In genomic region chr7:126284865-126285264, GRCm38 (mm10) we compare ENCODE assay signal across 9 mouse cellular contexts. TPM values are rescaled to one million over a fixed set of nuclear protein-coding genes. Genes with fewer than 3 reads are reported as not detected.
DNase-seq lines count a peak whose midpoint lies in the region; ATAC-seq and TF ChIP-seq lines count a peak whose summit lies in the region.
"Had no signal": no experiment of that assay in that cellular context is flagged by ENCODE, and none has a peak within 500 bp of the region (broad histone marks: within the 10 kb centered on the region; RNA-seq: fewer than 3 reads in every experiment).

No protein-coding gene starts in this region.

- no peak overlapping the region for H3K4me3 ChIP-seq in kidney, embryonic 15.5 days (replicated peaks)
- no peak overlapping the region for H3K4me3 ChIP-seq in liver, postnatal 0 days (ENCODE audit: low read depth, low read length)
- H3K4me3 ChIP-seq in stomach, postnatal 0 days (ENCODE audit: low read depth, low read length) = no peak overlapping the region

- H3K27me3 ChIP-seq in kidney, embryonic 15.5 days = no peaks in the 10 kb centered on the region
- H3K27me3 ChIP-seq in liver, postnatal 0 days (ENCODE audit: insufficient read depth, low read length) = no peaks in the 10 kb centered on the region
- H3K27me3 ChIP-seq in stomach, postnatal 0 days (ENCODE audit: control insufficient read depth, insufficient read depth, low read length) = no peaks in the 10 kb centered on the region

- no peak overlapping the region for H3K27ac ChIP-seq in kidney, embryonic 15.5 days
- H3K27ac ChIP-seq in liver, postnatal 0 days (ENCODE audit: low read depth) = peak overlapping the region; percentile 79
- H3K27ac ChIP-seq in stomach, postnatal 0 days (replicated peaks) = peak overlapping the region; percentile 45; the same call in 1 of the 2 replicates
- H3K27ac ChIP-seq: kidney, postnatal 0 days had no signal

- H3K4me1 ChIP-seq in kidney, embryonic 15.5 days = peaks cover 36% of the 10 kb centered on the region
- H3K4me1 ChIP-seq in liver, postnatal 0 days (ENCODE audit: insufficient read depth) = peaks cover 44% of the 10 kb centered on the region
- H3K4me1 ChIP-seq in stomach, postnatal 0 days (replicated peaks; ENCODE audit: control insufficient read depth, insufficient read depth) = no peaks in the 10 kb centered on the region

- H3K9ac ChIP-seq in kidney, embryonic 15.5 days = no peak overlapping the region
- H3K9ac ChIP-seq in liver, postnatal 0 days (replicated peaks) = peak overlapping the region; percentile 44; the same call in 1 of the 2 replicates
- H3K9ac ChIP-seq in stomach, postnatal 0 days (ENCODE audit: low read length) = no peak overlapping the region

- H3K36me3 ChIP-seq in kidney, embryonic 15.5 days = peaks cover 25% of the 10 kb centered on the region
- H3K36me3 ChIP-seq in liver, postnatal 0 days (replicated peaks; ENCODE audit: insufficient read depth, low read length) = peaks cover 8% of the 10 kb centered on the region
- H3K36me3 ChIP-seq in stomach, postnatal 0 days (ENCODE audit: control insufficient read depth, insufficient read depth, low read length) = no peaks in the 10 kb centered on the region

- no peak for TF ChIP-seq CTCF in liver, postnatal 0 days (IDR thresholded peaks at IDR 0.05; ENCODE audit: low read depth)
- TF ChIP-seq CTCF in stomach, postnatal 0 days (IDR thresholded peaks at IDR 0.05; ENCODE audit: low read depth) = no peak

- no peak overlapping the region for H3K4me2 ChIP-seq in kidney, embryonic 15.5 days
- H3K4me2 ChIP-seq in liver, postnatal 0 days (ENCODE audit: low read depth, low read length) = peak overlapping the region; percentile 51
- H3K4me2 ChIP-seq in stomach, postnatal 0 days (replicated peaks; ENCODE audit: low read depth) = no peak overlapping the region

- no peak for ATAC-seq in kidney, embryonic 15.5 days (replicated peaks; ENCODE audit: low FRiP score)
- ATAC-seq in liver, postnatal 0 days = peak; percentile 79
- peak; percentile 13; the same call in 1 of the 2 replicates for ATAC-seq in stomach, postnatal 0 days (ENCODE audit: low FRiP score, low TSS enrichment)

- peak; percentile 29 to 52 for DNase-seq in kidney, postnatal 4 days
- peak; percentile 20 for DNase-seq in R1 (ENCODE audit: low read depth, low spot score)
- DNase-seq in cerebellum, adult 9-10 months = peak; percentile 28
- DNase-seq in liver, postnatal 0 days = peak; percentile 77
- DNase-seq in stomach, postnatal 0 days (ENCODE audit: low spot score) = peak; percentile 34
- DNase-seq in kidney, postnatal 14 days = no peak
- DNase-seq in urinary bladder, postnatal 10 days (ENCODE audit: low spot score) = no peak

- TF ChIP-seq EP300 in liver, postnatal 0 days (IDR thresholded peaks at IDR 0.05; ENCODE audit: low read depth) = 0 out of 2 replicates have a peak, but pooled peaks have one; percentile 40
- TF ChIP-seq EP300 in stomach, postnatal 0 days (optimal IDR thresholded peaks at IDR 0.05) = no peak

- WGBS in kidney, embryonic 15.5 days = 70% methylated on average over 4 of the region's 4 CpGs
- WGBS in liver, postnatal 0 days (ENCODE audit: insufficient replicate concordance) = 32% methylated on average over 4 of the region's 4 CpGs
- 58% methylated on average over 4 of the region's 4 CpGs for whole genome bisulfite sequencing in stomach, postnatal 0 days

- H3K9me3 ChIP-seq in kidney, embryonic 15.5 days (replicated peaks) = no peaks in the 10 kb centered on the region
- no peaks in the 10 kb centered on the region for H3K9me3 ChIP-seq in liver, postnatal 0 days (ENCODE audit: low read length)
- H3K9me3 ChIP-seq in stomach, postnatal 0 days (ENCODE audit: control insufficient read depth, low read length) = no peaks in the 10 kb centered on the region

RNA-seq across cellular contexts. Expression of gene Sbk1, which starts 12.4 kb away (rescaled TPM):
- 31.5 and 33.1 TPM in 2 replicates for polyA plus RNA-seq in kidney, embryonic 15.5 days (2015; fragmentation: Nextera tagmentation; extraction: Ambion mirVana)
- 5.2 and 6.5 TPM in 2 replicates for polyA plus RNA-seq in liver, postnatal 0 days (2015; fragmentation: Nextera tagmentation; extraction: Ambion mirVana)
- polyA plus RNA-seq in stomach, postnatal 0 days (2015; fragmentation: Nextera tagmentation; extraction: Ambion mirVana) = 4.0 and 5.3 TPM in 2 replicates

Comparison
In these comparisons a context has a peak if more than half of its experiments do, and no peak if none do; other contexts are left out.
1. DNase-seq: peak in kidney, postnatal 4 days (2 of 2), R1 (single experiment), cerebellum, adult 9-10 months (single experiment), liver, postnatal 0 days (single experiment) and stomach, postnatal 0 days (single experiment); none in kidney, postnatal 14 days (single experiment) and urinary bladder, postnatal 10 days (single experiment).